Mouse (Mus musculus) ES-E14 (cell line): ENCODE data around the gene Atp6v0b.

Source experiments
- CHD2 ChIP-seq: IDR thresholded peaks from 2 replicates; pipeline ENCODE4 v1.6.1; 2014; ENCODE audit warnings: mild to moderate bottlenecking, low read depth, low read length, inconsistent platforms
- HCFC1 ChIP-seq: IDR thresholded peaks from 2 replicates; pipeline ENCODE4 v1.6.1; 2012; ENCODE audit warnings: low read length, inconsistent platforms, borderline replicate concordance; ENCODE audit not compliant: insufficient read depth
- MAFK ChIP-seq: IDR thresholded peaks from 2 replicates; pipeline ENCODE4 v1.6.1; 2014; ENCODE audit warnings: mild to moderate bottlenecking, low read depth, low read length, inconsistent platforms; ENCODE audit not compliant: insufficient read depth
- ZC3H11A ChIP-seq: IDR thresholded peaks from 2 replicates; pipeline ENCODE4 v1.6.1; 2012; ENCODE audit warnings: low read depth, mild to moderate bottlenecking, inconsistent platforms, low read length, borderline replicate concordance
- ZNF384 ChIP-seq: IDR thresholded peaks from 2 replicates; pipeline ENCODE4 v1.6.1; 2012; ENCODE audit warnings: low read depth, low read length, inconsistent platforms

DNA sequence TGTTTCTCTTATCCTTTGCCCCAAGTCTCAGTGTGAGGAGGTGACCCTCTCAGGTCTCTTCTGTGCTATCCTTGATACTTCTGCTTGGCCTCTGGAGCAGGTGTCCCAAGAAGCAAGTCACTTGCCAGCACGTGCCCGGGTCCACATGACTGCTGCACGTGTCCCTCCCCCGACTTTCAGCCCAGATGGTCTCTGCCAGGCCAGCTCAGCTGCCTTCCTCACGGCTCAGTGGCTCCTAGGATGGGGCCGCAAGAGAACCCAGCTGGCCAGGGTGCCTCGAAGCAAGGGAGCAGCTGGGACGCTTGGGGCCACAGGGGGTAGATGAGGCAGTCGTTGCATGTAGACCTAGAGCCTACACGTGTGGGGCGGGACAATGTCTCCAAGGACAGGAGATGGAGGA is 41.8 kb downstream of the Atp6v0b start:
- TF ChIP-seq ZNF384 (no peak), ZC3H11A (no peak), CHD2 (no peak), HCFC1 (no peak), MAFK (no peak)
